Mouse (Mus musculus) MEL (cell line): ENCODE data around the gene Rffl. TPM values are rescaled to one million over a fixed set of nuclear protein-coding genes. Genes with fewer than 3 reads are reported as not detected.

Experiments
- DNase-seq: peaks from one replicate; pipeline ENCODE4 v3.0.0; 2011; ENCODE audit warnings: low read depth, low spot score
- H3K27ac ChIP-seq: 2 replicates; pipeline ENCODE4 v1.5.1; 2012; ENCODE audit warnings: low read depth, mild to moderate bottlenecking, control low read depth, low read length, moderate library complexity; ENCODE audit not compliant: control insufficient read depth
- H3K27me3 ChIP-seq, 2 experiments: fragments of 150-350 bp in 1 of 2; sonication (generic) in 1 of 2; 2 replicates each; pipeline ENCODE4 v1.6.1; 2012; ENCODE audit warnings: low read length in 2 of 2, mild to moderate bottlenecking in 2 of 2, improper control_type of control experiment in 1 of 2, moderate library complexity in 1 of 2; ENCODE audit not compliant: insufficient read depth in 2 of 2, control insufficient read depth in 1 of 2
- H3K36me3 ChIP-seq, 2 experiments: 2 replicates each; pipeline ENCODE4 v1.6.1; 2012 to 2014; ENCODE audit warnings: low read length in 2 of 2, improper control_type of control experiment in 1 of 2, inconsistent platforms in 1 of 2, mild to moderate bottlenecking in 1 of 2; ENCODE audit not compliant: insufficient read depth in 2 of 2, control insufficient read depth in 1 of 2
- H3K4me1 ChIP-seq, 2 experiments: fragments of 150-350 bp in 1 of 2; sonication (generic) in 1 of 2; 2 replicates each; pipeline ENCODE4 v1.6.1; 2012; ENCODE audit warnings: low read length in 2 of 2, improper control_type of control experiment in 1 of 2, mild to moderate bottlenecking in 1 of 2; ENCODE audit not compliant: insufficient read depth in 2 of 2, control insufficient read depth in 1 of 2
- H3K4me3 ChIP-seq, 2 experiments: fragments of 150-350 bp in 1 of 2; sonication (generic) in 1 of 2; 2 replicates each; pipeline ENCODE4 v1.5.1; 2012; ENCODE audit warnings: low read depth in 2 of 2, low read length in 2 of 2, mild to moderate bottlenecking in 2 of 2, moderate library complexity in 2 of 2, control low read depth in 1 of 2, improper control_type of control experiment in 1 of 2; ENCODE audit not compliant: control insufficient read depth in 1 of 2, insufficient read depth in 1 of 2
- H3K79me2 ChIP-seq: 2 replicates; pipeline ENCODE4 v1.6.1; 2012; ENCODE audit warnings: mild to moderate bottlenecking, low read length, moderate library complexity; ENCODE audit not compliant: control insufficient read depth, poor library complexity, insufficient read depth
- H3K9ac ChIP-seq: 2 replicates; pipeline ENCODE4 v1.6.1; 2012; ENCODE audit warnings: low read depth, mild to moderate bottlenecking, control low read depth, low read length, moderate library complexity; ENCODE audit not compliant: control insufficient read depth, poor library complexity, severe bottlenecking
- H3K9me3 ChIP-seq: fragments of 150-350 bp; sonication (generic); replicated peaks from 2 replicates; pipeline ENCODE4 v1.6.1; 2012; ENCODE audit warnings: mild to moderate bottlenecking, low read length, improper control_type of control experiment, moderate library complexity; ENCODE audit not compliant: insufficient read depth
- CHD1 ChIP-seq: IDR thresholded peaks from 2 replicates; pipeline ENCODE4 v1.6.1; 2012; ENCODE audit warnings: low read depth, mild to moderate bottlenecking, inconsistent platforms, low read length, improper control_type of control experiment
- CHD2 ChIP-seq: IDR thresholded peaks from 2 replicates; pipeline ENCODE4 v1.6.1; 2011; ENCODE audit warnings: low read length, improper control_type of control experiment
- CTCF ChIP-seq, 3 experiments: IDR thresholded peaks in 2 of 3; conservative IDR thresholded peaks in 1 of 3; 2 replicates each; pipeline ENCODE4 v1.5.1; 2011 to 2012; ENCODE audit warnings: low read length in 3 of 3, low read depth in 2 of 3, mild to moderate bottlenecking in 2 of 3, improper control_type of control experiment in 1 of 3, inconsistent platforms in 1 of 3, mixed read lengths in 1 of 3, moderate library complexity in 1 of 3; ENCODE audit not compliant: control insufficient read depth in 1 of 3, insufficient read depth in 1 of 3, poor library complexity in 1 of 3, severe bottlenecking in 1 of 3
- ELF1 ChIP-seq: IDR thresholded peaks from 2 replicates; pipeline ENCODE4 v1.6.1; 2014; ENCODE audit warnings: low read depth, mild to moderate bottlenecking, inconsistent platforms, low read length, improper control_type of control experiment, moderate library complexity
- EP300 ChIP-seq, 2 experiments: IDR thresholded peaks; 2 replicates each; pipeline ENCODE4 v1.6.1; 2011; ENCODE audit warnings: improper control_type of control experiment in 2 of 2, low read length in 2 of 2, low read depth in 1 of 2, mild to moderate bottlenecking in 1 of 2
- GATA1 ChIP-seq: IDR thresholded peaks from 2 replicates; pipeline ENCODE4 v1.6.1; 2011; ENCODE audit warnings: low read depth, low read length, improper control_type of control experiment
- JUND ChIP-seq: IDR thresholded peaks from 2 replicates; pipeline ENCODE4 v1.6.1; 2011; ENCODE audit warnings: low read depth, mild to moderate bottlenecking, improper control_type of control experiment, low read length
- KAT2A ChIP-seq: conservative IDR thresholded peaks from 2 replicates; pipeline ENCODE4 v1.6.1; 2012; ENCODE audit warnings: low read depth, low read length, improper control_type of control experiment, inconsistent platforms
- MAX ChIP-seq: IDR thresholded peaks from 2 replicates; pipeline ENCODE4 v1.6.1; 2011; ENCODE audit warnings: low read length, improper control_type of control experiment
- MAZ ChIP-seq: IDR thresholded peaks from 2 replicates; pipeline ENCODE4 v1.6.1; 2012; ENCODE audit warnings: low read depth, mild to moderate bottlenecking, inconsistent platforms, low read length, improper control_type of control experiment
- MEF2A ChIP-seq: IDR thresholded peaks from 2 replicates; pipeline ENCODE4 v1.6.1; 2014; ENCODE audit warnings: low read depth, mild to moderate bottlenecking, inconsistent platforms, low read length, improper control_type of control experiment; ENCODE audit not compliant: poor library complexity, insufficient replicate concordance, severe bottlenecking; ENCODE audit errors: extremely low read depth
- MXI1 ChIP-seq: IDR thresholded peaks from 2 replicates; pipeline ENCODE4 v1.6.1; 2011; ENCODE audit warnings: mild to moderate bottlenecking, low read depth, low read length, improper control_type of control experiment
- MYC ChIP-seq: IDR thresholded peaks from 2 replicates; pipeline ENCODE4 v1.6.1; 2011; ENCODE audit warnings: low read depth, mild to moderate bottlenecking, low read length, improper control_type of control experiment, moderate library complexity
- POLR2AphosphoS2 ChIP-seq: IDR thresholded peaks from 2 replicates; pipeline ENCODE4 v1.6.1; 2011; ENCODE audit warnings: low read length, improper control_type of control experiment
- POLR2AphosphoS5 ChIP-seq: IDR thresholded peaks from 2 replicates; pipeline ENCODE4 v1.6.1; 2012; ENCODE audit warnings: low read depth, borderline replicate concordance, mild to moderate bottlenecking, inconsistent platforms, low read length, moderate library complexity, mixed read lengths
- TCF12 ChIP-seq: IDR thresholded peaks from 2 replicates; pipeline ENCODE4 v1.6.1; 2014; ENCODE audit warnings: low read depth, mild to moderate bottlenecking, inconsistent platforms, low read length, improper control_type of control experiment, moderate library complexity
- UBTF ChIP-seq: IDR thresholded peaks from 2 replicates; pipeline ENCODE4 v1.6.1; 2012; ENCODE audit warnings: low read depth, mild to moderate bottlenecking, inconsistent platforms, low read length, improper control_type of control experiment, moderate library complexity, borderline replicate concordance; ENCODE audit not compliant: insufficient read depth
- USF1 ChIP-seq: IDR thresholded peaks from 2 replicates; pipeline ENCODE4 v1.6.1; 2014; ENCODE audit warnings: low read depth, mild to moderate bottlenecking, inconsistent platforms, low read length, improper control_type of control experiment, moderate library complexity
- USF2 ChIP-seq, 2 experiments: IDR thresholded peaks; 2 replicates each; pipeline ENCODE4 v1.6.1; 2011 to 2012; ENCODE audit warnings: improper control_type of control experiment in 2 of 2, low read length in 2 of 2, borderline replicate concordance in 1 of 2, inconsistent platforms in 1 of 2, low read depth in 1 of 2, mild to moderate bottlenecking in 1 of 2; ENCODE audit not compliant: insufficient read depth in 1 of 2
- ZC3H11A ChIP-seq: IDR thresholded peaks from 2 replicates; pipeline ENCODE4 v1.6.1; 2012; ENCODE audit warnings: low read depth, mild to moderate bottlenecking, inconsistent platforms, low read length, improper control_type of control experiment
- ZKSCAN1 ChIP-seq: IDR thresholded peaks from 2 replicates; pipeline ENCODE4 v1.6.1; 2012; ENCODE audit warnings: low read depth, mild to moderate bottlenecking, inconsistent platforms, low read length, improper control_type of control experiment, moderate library complexity
- ZMIZ1 ChIP-seq: IDR thresholded peaks from 2 replicates; pipeline ENCODE4 v1.6.1; 2012; ENCODE audit warnings: low read depth, mild to moderate bottlenecking, inconsistent platforms, low read length, improper control_type of control experiment, moderate library complexity
- polyA plus RNA-seq, 2 experiments: library from polyadenylated mRNA; stranded (reverse) in 1 of 2; unstranded in 1 of 2; fragments of >175 nt in 1 of 2; fragments of >200 nt in 1 of 2; gene quantifications; 2 replicates each; pipeline versions ENCODE4 v1.2.1 to v1.2.4; 2012; ENCODE audit warnings: low replicate concordance in 2 of 2, low read depth in 1 of 2; ENCODE audit not compliant: insufficient read length in 2 of 2, insufficient read depth in 1 of 2, missing spikeins in 1 of 2
- total RNA-seq: library from RNA; depleted of rRNA; stranded (reverse); fragments of 300-350 nt; gene quantifications from 2 replicates; pipeline ENCODE4 v1.2.3, GENCODE M21; 2012

Rffl gene
- total and polyA plus RNA-seq, 3 experiments = 15.2 to 17.8 TPM; not detected in 1

DNA sequence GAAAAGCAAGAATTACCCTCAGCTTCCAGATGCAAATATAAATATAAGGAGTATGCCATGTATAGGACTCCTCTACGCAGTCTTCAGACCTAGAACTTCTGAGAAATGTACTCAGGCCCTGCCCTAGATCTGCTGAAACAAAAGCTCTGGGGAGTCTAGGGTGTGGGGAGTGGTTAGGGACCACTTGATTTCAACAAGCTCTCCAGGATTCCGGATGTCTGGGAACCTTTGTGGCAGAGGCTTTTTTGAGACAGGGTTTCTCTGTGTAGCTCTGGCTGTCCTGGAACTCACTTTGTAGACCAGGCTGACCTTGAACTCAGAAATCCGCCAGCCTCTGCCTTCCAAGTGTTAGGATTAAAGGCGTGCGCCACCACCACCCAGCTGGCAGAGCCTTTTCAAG lies 34.8 kb upstream of the Rffl start:
- DNase-seq = no peak
- no peak overlapping the region for H3K27ac ChIP-seq
- H3K79me2 ChIP-seq = peaks cover 21% of the 10 kb centered on the region
- H3K4me1 ChIP-seq = peaks cover 0 to 12% of the 10 kb centered on the region in 2 experiments; a peak in 3 of 4 replicates
- H3K36me3 ChIP-seq = peaks cover 4 to 17% of the 10 kb centered on the region in 2 experiments
- H3K27me3 ChIP-seq = no peaks in the 10 kb centered on the region
- no peak overlapping the region for H3K4me3 ChIP-seq
- H3K9me3 ChIP-seq = no peaks in the 10 kb centered on the region
- H3K9ac ChIP-seq = no peak overlapping the region
- no peak for TF ChIP-seq CHD2
- TF ChIP-seq ELF1 = no peak
- no peak for TF ChIP-seq MYC
- TF ChIP-seq GATA1 = no peak
- no peak for TF ChIP-seq CTCF (IDR thresholded peaks at IDR 0.05 in 2 of 3, conservative IDR thresholded peaks at IDR 0.05 in 1 of 3; ENCODE audit: control insufficient read depth in 1 of 3, insufficient read depth in 1 of 3, low read depth in 2 of 3, low read length in 3 of 3, poor library complexity in 1 of 3, severe bottlenecking in 1 of 3)
- TF ChIP-seq USF2 (IDR thresholded peaks at IDR 0.05; ENCODE audit: borderline replicate concordance in 1 of 2, insufficient read depth in 1 of 2, low read depth in 1 of 2, low read length in 2 of 2) = no peak
- no peak for TF ChIP-seq UBTF
- no peak for TF ChIP-seq MXI1
- TF ChIP-seq EP300 (IDR thresholded peaks at IDR 0.05; ENCODE audit: low read depth in 1 of 2, low read length in 2 of 2) = no peak
- no peak for TF ChIP-seq JUND
- no peak for TF ChIP-seq ZC3H11A
- no peak for TF ChIP-seq TCF12
- no peak for TF ChIP-seq CHD1
- TF ChIP-seq MAZ = no peak
- no peak for TF ChIP-seq KAT2A
- no peak for TF ChIP-seq POLR2AphosphoS5
- TF ChIP-seq MEF2A = no peak
- no peak for TF ChIP-seq ZMIZ1
- TF ChIP-seq POLR2AphosphoS2 = no peak
- no peak for TF ChIP-seq MAX

DNA sequence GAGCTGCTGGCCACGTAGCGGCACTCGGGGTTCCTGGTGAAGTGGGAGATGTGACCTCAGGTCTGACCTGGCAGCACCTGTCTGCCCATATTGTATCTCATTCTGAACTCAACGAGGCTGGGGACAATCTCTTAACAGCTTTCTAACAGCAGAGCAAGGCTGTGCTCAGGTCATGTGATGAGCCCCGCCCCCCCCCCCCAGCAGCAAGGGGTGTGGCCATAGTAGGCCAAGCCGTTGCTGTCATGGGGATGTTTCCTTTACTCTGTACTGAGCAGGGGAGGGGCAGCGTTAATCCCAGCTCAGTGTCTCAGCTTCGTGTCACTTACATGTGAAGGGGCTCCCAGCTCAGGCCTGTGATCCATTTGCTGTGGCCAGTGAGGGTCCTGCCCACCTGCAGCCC lies 33.9 kb upstream of the Rffl start:
- Histone ChIP-seq H3K36me3 (peaks cover 6 to 17% of the 10 kb centered on the region in 2 experiments), H3K79me2 (peaks cover 21% of the 10 kb centered on the region)
- peak; percentile 82 for TF ChIP-seq USF1
- no peak for TF ChIP-seq ZKSCAN1
- TF ChIP-seq MEF2A = no peak

More for the DNA sequence above, 33.9 kb upstream of the Rffl start:
- Histone ChIP-seq H3K4me3 (no peak overlapping the region), H3K27ac (no peak overlapping the region), H3K4me1 (peaks cover 0 to 12% of the 10 kb centered on the region in 2 experiments; a peak in 3 of 4 replicates), H3K9me3 (no peaks in the 10 kb centered on the region), H3K9ac (no peak overlapping the region), H3K27me3 (no peaks in the 10 kb centered on the region)
- peak; percentile 51 for DNase-seq
